Mouse (Mus musculus) adrenal gland, postnatal 4 days (tissue): ENCODE data around the gene March8. TPM values are rescaled to one million over a fixed set of nuclear protein-coding genes. Genes with fewer than 3 reads are reported as not detected.

ENCODE experiments used
- DNase-seq, 2 experiments: peaks; one replicate each; pipeline ENCODE4 v3.0.0; 2021 to 2022; ENCODE audit warnings: low spot score in 2 of 2, mixed read lengths in 2 of 2
- total RNA-seq, 2 experiments: library from RNA; stranded (reverse); gene quantifications; 2 replicates each; pipeline ENCODE4 v1.2.3; 2021

Gene March8
- total RNA-seq, 2 experiments from 2014 or later, result 80.1 to 98.6 TPM

DNA sequence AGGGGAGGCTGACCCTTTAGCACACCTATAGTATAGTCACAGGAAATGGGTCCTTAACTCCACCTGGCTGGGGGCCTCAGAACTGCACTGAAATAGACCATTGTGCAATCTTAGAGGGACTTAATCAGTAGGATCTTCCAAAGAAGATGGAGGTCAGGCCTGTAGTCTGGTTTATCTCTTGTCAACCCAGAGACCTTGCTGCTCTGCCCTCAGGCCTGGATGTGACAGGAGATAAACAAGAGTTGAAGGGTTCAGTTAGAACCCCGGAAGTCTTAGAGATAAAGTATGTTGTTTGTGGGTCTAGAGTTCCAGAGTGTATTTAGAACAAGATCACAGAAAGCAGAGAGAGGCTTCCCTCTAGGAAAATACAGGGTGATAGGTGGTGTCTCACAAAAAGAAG is 118.7 kb downstream of the March8 start:
- no peak for DNase-seq

DNA sequence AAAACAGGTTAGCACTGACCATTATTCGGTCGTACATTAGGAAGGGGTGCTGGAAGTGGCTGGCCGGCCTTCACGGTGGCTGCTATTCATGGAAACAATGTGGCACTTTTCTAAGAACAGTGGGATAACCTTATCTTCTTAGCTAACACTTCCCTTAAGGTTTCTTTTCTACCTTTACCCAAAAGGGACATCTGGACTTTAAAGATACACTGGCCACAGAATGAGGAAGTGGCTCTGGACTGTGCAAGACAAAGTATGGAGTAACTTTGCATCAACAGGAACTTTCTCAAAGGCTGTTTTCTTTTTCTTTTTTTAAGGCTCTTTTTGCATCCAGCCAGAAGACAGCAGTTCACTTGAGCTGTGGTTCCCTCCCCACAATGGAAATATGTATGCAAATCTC is 120.9 kb downstream of the March8 start:
- DNase-seq, result no peak

Other genes starting within 250 kb of the March8 start
- gene Tmcc1, start 144.5 kb upstream of the March8 start, total RNA-seq, result 10 to 100 TPM; 25.8 to 26.8 TPM
- gene Washc2, start 130.0 kb upstream of the March8 start, total RNA-seq, result 10 to 100 TPM; 74.4 to 79.6 TPM
- 1 to 10 TPM; 6.0 to 7.2 TPM for gene Zfand4, start 73.8 kb upstream of the March8 start, total RNA-seq
- 1 to 10 TPM; 1.1 to 3.5 TPM for gene Alox5, start 123.2 kb downstream of the March8 start, total RNA-seq
- not detected for gene Olfr211, start 151.1 kb downstream of the March8 start, total RNA-seq
- under 1 TPM in 1 of 2 experiments, not detected in 1; 0.17 TPM for gene Olfr212, start 168.5 kb downstream of the March8 start, total RNA-seq
- gene Olfr213, start 200.4 kb downstream of the March8 start, total RNA-seq, result not detected
- gene Gm5580, start 213.1 kb downstream of the March8 start, total RNA-seq, result 1 to 10 TPM; 4.0 to 5.7 TPM
- gene Olfr214, start 216.2 kb downstream of the March8 start, total RNA-seq, result not detected
- gene Olfr215, start 246.2 kb downstream of the March8 start, total RNA-seq, result not detected